Mouse (Mus musculus): ENCODE data around the gene Tanc2. TPM values are rescaled to one million over a fixed set of nuclear protein-coding genes. Genes with fewer than 3 reads are reported as not detected.

Gene Tanc2
- total and polyA plus RNA-seq, 3 experiments: 0.04 to 0.18 TPM; not detected in 1

DNA sequence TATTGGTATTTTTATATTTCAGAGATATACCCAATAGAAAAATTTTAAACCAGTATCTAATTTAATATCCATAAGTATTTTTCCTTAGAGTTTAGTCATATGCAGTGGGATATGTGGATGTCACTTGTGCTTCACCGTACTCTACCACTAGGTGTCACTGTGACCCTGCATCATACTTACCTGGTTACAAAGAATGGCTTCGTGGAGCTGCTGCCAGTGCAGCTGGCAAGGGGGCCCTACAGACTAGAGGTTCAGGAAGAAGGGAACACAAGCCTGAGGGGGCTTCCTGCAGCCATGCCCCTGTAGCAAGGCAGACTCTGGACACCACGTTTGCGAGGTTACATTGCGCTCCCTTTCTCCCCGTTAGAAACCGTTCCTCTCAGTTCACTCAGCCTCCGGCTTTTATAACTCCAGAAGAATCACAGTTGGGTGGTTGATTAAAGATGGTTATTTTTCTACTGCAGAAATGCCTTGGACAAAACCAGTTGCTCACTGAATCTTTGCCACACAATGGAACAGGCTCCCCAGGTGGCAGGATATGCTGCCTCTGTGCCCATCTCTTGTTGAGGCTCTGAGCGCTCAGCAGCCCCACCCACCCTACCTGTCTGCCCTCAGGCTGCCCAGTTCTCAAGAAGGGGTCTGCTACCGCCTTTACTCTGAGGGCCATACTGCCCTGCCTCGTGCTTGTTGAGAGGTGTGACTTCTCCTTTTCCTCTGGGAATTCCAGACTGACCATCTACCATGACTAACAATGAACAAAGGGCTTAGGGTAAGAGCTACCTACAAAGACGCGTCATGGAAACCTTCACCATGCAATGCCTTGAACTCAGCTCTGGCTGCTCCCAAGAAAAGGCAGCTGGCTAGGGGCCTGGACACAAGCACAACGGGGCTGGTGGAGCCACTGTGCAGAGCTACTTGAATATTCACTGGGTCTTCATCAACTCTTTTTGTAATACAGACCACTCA lies 337.6 kb downstream of the Tanc2 start:
- DNase-seq (ENCODE audit: low read depth, low spot score): peak; percentile 88
- no peak overlapping the region for H3K4me3 ChIP-seq (ENCODE audit: control insufficient read depth in 1 of 2, insufficient read depth in 1 of 2, low read depth in 2 of 2, low read length in 2 of 2)
- H3K36me3 ChIP-seq (ENCODE audit: control insufficient read depth in 1 of 2, insufficient read depth in 2 of 2, low read length in 2 of 2): no peaks in the 10 kb centered on the region; a peak in 1 of 4 replicates
- peaks cover 0 to 6% of the 10 kb centered on the region in 2 experiments; a peak in 2 of 4 replicates for H3K4me1 ChIP-seq (ENCODE audit: control insufficient read depth in 1 of 2, insufficient read depth in 2 of 2, low read length in 2 of 2)
- H3K27me3 ChIP-seq (ENCODE audit: control insufficient read depth in 1 of 2, insufficient read depth in 2 of 2, low read length in 2 of 2): no peaks in the 10 kb centered on the region
- H3K27ac ChIP-seq (ENCODE audit: control insufficient read depth, low read depth, low read length): no peak overlapping the region
- no peak overlapping the region for H3K9ac ChIP-seq (ENCODE audit: control insufficient read depth, low read depth, low read length, poor library complexity, severe bottlenecking)
- H3K79me2 ChIP-seq (ENCODE audit: control insufficient read depth, insufficient read depth, low read length, poor library complexity): no peaks in the 10 kb centered on the region
- H3K9me3 ChIP-seq (replicated peaks; ENCODE audit: insufficient read depth, low read length): no peaks in the 10 kb centered on the region
- TF ChIP-seq NRF1 (IDR thresholded peaks at IDR 0.05; ENCODE audit: insufficient read depth, low read depth, low read length, poor library complexity, severe bottlenecking) (no peak), RAD21 (IDR thresholded peaks at IDR 0.05; ENCODE audit: low read depth, low read length) (no peak; the same call in none of the 2 replicates), ZC3H11A (IDR thresholded peaks at IDR 0.05; ENCODE audit: low read depth, low read length) (peak; percentile 95), ZKSCAN1 (IDR thresholded peaks at IDR 0.05; ENCODE audit: low read depth, low read length) (no peak), CTCF (IDR thresholded peaks at IDR 0.05 in 2 of 3, conservative IDR thresholded peaks at IDR 0.05 in 1 of 3; ENCODE audit: control insufficient read depth in 1 of 3, insufficient read depth in 1 of 3, low read depth in 2 of 3, low read length in 3 of 3, poor library complexity in 1 of 3, severe bottlenecking in 1 of 3) (peak in 2 of 3 experiments; percentile 82 to 87), SMC3 (IDR thresholded peaks at IDR 0.05; ENCODE audit: low read depth, low read length) (peak; percentile 95)

- Histone ChIP-seq H3K27me3 (ENCODE audit: control insufficient read depth in 1 of 2, insufficient read depth in 2 of 2, low read length in 2 of 2) (no peaks in the 10 kb centered on the region), H3K79me2 (ENCODE audit: control insufficient read depth, insufficient read depth, low read length, poor library complexity) (no peaks in the 10 kb centered on the region), H3K36me3 (ENCODE audit: control insufficient read depth in 1 of 2, insufficient read depth in 2 of 2, low read length in 2 of 2) (no peaks in the 10 kb centered on the region), H3K4me1 (ENCODE audit: control insufficient read depth in 1 of 2, insufficient read depth in 2 of 2, low read length in 2 of 2) (no peaks in the 10 kb centered on the region), H3K9me3 (replicated peaks; ENCODE audit: insufficient read depth, low read length) (no peaks in the 10 kb centered on the region), H3K27ac (ENCODE audit: control insufficient read depth, low read depth, low read length) (no peak overlapping the region), H3K4me3 (ENCODE audit: control insufficient read depth in 1 of 2, insufficient read depth in 1 of 2, low read depth in 2 of 2, low read length in 2 of 2) (no peak overlapping the region), H3K9ac (ENCODE audit: control insufficient read depth, low read depth, low read length, poor library complexity, severe bottlenecking) (no peak overlapping the region)
- no peak for DNase-seq (ENCODE audit: low read depth, low spot score)
- TF ChIP-seq MXI1 (IDR thresholded peaks at IDR 0.05; ENCODE audit: low read depth, low read length) (no peak), TAL1 (IDR thresholded peaks at IDR 0.05; ENCODE audit: low read length) (no peak), MAFK (IDR thresholded peaks at IDR 0.05; ENCODE audit: borderline replicate concordance, low read depth, low read length) (no peak), MYB (IDR thresholded peaks at IDR 0.05; ENCODE audit: low read depth, low read length) (no peak), NRF1 (IDR thresholded peaks at IDR 0.05; ENCODE audit: insufficient read depth, low read depth, low read length, poor library complexity, severe bottlenecking) (no peak), TBP (IDR thresholded peaks at IDR 0.05; ENCODE audit: low read depth, low read length) (no peak), KAT2A (conservative IDR thresholded peaks at IDR 0.05; ENCODE audit: low read depth, low read length) (no peak), ZNF384 (IDR thresholded peaks at IDR 0.05; ENCODE audit: low read depth, low read length) (no peak), SMC3 (IDR thresholded peaks at IDR 0.05; ENCODE audit: low read depth, low read length) (no peak), ETS1 (IDR thresholded peaks at IDR 0.05; ENCODE audit: low read depth, low read length) (no peak), RCOR1 (IDR thresholded peaks at IDR 0.05; ENCODE audit: low read depth, low read length) (no peak), GATA1 (IDR thresholded peaks at IDR 0.05; ENCODE audit: low read depth, low read length) (no peak), MAX (IDR thresholded peaks at IDR 0.05; ENCODE audit: low read length) (no peak), MYC (IDR thresholded peaks at IDR 0.05; ENCODE audit: low read depth, low read length) (no peak)
These were observed 338.4 kb downstream of the Tanc2 start for GRCm38 (mm10) chr11:105928171-105928570.

All from MEL (cell line).